Mouse (Mus musculus) inflammation-experienced regulatory T-cells, adult 6 months (primary cell): ENCODE results near the gene Hmgcr. TPM values are rescaled to one million over a fixed set of nuclear protein-coding genes. Genes with fewer than 3 reads are reported as not detected.
"Not testable (repeated sequence)": the region's sequence is repeated elsewhere in the genome, so short reads cannot be mapped to it uniquely, and the experiment has no call there.

Experiments used
- ATAC-seq: one replicate; pipeline ENCODE4 v1.8.0; 2017
- polyA plus RNA-seq, 3 experiments: library from polyadenylated mRNA; unstranded; fragments of 100-300 nt; shearing (Covaris generic); gene quantifications; one replicate each; pipeline ENCODE4 v1.2.1; 2017

The Hmgcr gene
- polyA plus RNA-seq, 3 experiments from 2014 or later: 44.2 to 73.9 (median 53.7) TPM

- no peak for ATAC-seq
Observed at GRCm38 (mm10) chr13:96670019-96670405, 724 bp downstream of the Hmgcr start.

DNA sequence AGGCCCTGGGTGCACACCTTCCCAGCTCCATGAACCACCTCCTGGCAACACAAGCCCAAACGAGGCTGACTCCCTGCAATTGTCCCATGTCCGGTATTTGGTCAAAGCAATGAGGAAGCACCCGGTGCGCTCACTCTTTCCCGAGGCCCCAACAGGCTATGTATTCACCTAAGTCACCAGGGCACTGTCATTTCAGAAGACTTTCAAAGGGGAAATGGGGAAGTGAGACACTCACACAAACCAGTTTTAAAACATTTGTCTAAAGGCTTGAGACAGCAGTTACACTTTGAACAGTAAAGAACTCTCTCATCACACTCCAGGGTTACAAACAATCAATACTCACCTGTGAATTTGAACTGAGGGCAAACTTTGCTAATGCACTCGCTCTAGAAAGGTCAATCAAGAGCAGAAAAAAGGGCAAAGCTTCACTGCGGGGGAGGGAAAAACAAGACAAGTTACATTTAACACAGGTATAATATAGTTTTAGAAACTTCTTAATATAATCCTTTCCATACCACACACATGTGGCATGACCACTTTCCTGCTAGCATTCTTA lies 6.2 kb downstream of the Hmgcr start:
- ATAC-seq: no peak

DNA sequence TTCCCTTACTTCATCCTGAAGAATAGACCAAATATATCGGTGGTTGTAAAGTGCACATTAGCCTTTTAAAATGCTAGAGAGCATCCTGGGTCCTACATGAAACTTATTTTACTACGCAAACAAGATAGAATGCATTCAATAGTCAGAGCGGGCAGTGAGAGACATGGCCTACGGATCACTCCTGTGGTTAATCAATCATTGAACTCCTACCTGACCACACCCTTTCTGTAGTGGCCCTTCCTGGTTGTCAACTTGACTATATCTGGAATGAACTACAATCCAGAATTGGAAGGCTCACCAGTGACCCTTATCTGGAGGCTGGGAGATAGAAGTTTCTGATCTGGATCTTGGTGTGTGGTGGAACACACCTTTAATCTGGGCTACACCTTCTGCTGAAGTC lies 7.6 kb downstream of the Hmgcr start:
- ATAC-seq: not testable (repeated sequence)

- ATAC-seq: no peak
Observed at GRCm38 (mm10) chr13:96660095-96660860, 10.5 kb downstream of the Hmgcr start.

DNA sequence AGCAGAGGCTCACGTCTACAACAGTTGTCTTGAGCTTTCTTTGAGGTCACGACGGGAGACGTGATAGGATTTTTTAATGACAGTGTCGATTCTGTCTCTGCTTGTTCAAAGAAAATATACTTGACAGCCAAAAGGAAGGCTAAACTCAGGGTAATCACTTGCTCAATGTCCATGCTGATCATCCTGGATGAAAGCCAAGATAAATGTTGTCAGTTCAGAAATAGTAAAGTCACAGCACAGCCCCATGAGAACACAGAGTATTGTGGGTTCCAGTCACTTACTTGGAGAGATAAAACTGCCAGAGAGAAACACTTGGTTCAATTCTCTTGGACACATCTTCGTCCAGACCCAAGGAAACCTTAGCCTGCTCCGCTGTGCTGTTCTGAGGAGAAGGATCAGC lies 11.8 kb downstream of the Hmgcr start:
- no peak for ATAC-seq

- no peak for ATAC-seq
Observed at GRCm38 (mm10) chr13:96656673-96657072, 14.1 kb downstream of the Hmgcr start.

DNA sequence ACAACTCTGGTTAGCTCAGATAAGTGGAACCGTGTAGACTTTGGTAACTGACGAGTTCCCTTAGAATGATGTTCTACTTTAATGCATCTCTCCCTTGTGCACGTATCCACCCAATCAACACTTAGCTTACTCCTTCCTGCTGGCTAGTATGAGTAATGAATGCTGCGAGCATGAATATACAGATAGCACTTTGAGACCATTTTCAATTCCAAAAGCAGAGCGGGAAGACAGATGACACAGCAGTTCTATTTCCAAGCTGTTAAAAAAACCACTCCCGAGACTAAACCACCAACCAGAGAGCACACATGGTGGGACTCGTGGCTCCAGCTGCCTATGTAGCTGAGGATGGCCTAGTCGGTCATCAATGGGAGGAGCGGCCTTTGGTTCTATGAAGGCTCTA lies 17.7 kb downstream of the Hmgcr start:
- ATAC-seq: no peak

GRCm38 (mm10) chr13:96645822-96646221 lies 24.9 kb downstream of the Hmgcr start:
- no peak for ATAC-seq

- no peak for ATAC-seq
Observed at GRCm38 (mm10) chr13:96644168-96644567, 26.6 kb downstream of the Hmgcr start.

GRCm38 (mm10) chr13:96630396-96630795 lies 40.3 kb downstream of the Hmgcr start:
- ATAC-seq: no peak

GRCm38 (mm10) chr13:96620891-96621290 lies 49.8 kb downstream of the Hmgcr start:
- no peak for ATAC-seq

DNA sequence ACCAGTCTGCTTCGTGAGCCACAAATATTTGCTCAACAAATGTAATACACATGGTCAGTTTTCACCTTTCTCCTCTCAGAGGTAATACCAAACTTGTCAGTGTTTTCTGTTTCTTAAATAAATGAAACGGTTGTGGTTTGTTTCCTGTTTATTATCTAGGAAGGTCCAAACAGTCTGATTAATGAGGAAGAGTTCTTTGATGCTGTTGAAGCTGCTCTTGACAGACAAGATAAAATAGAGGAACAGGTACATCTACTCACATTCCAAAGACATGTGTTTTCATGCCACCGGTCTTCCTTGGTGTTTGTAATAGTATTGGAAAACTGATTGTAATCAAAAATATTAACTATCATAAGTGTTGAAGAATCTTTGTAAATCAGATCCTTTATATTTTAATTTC lies 56.1 kb downstream of the Hmgcr start:
- ATAC-seq: no peak

DNA sequence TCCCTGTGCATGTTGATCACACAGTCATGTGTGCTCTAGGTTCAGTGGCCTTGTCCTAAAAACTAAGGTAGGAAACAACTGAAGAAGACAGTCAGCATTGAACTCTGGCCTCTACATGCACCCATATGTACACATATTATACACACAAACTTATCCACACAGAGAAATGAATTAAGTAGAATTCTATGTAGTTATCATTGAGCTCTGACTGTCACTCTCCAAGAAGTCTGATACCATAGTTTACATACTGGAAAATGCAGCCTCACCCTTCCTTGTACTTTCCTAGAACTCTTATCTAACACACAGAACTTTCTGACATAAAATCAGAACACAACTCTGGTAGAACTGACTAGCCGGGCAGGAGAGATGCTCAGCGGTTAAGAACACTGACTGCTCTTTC lies 66.5 kb downstream of the Hmgcr start:
- ATAC-seq: no peak

DNA sequence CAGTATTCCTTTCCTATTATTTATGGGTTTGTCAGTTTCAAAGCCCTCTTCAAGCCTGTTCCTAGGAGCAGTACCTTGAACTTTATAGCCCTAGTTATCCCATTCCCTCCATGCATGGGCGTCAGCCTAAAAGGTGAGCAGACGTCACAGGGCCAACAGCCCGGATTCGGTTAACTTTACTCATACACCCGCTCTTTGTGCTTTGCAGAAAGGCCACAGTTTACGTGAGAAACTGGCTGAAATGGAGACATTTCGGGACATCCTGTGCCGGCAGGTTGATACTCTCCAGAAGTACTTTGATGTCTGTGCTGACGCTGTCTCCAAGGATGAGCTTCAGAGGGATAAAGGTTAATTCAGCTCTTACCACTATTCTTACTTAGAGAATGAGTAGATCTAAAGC lies 71.6 kb downstream of the Hmgcr start:
- ATAC-seq: no peak

Other genes with a start within 250 kb of the Hmgcr start
- gene Ankdd1b, start 199.7 kb downstream of the Hmgcr start, polyA plus RNA-seq: not detected
- not detected for gene Gm17622, start 180.2 kb downstream of the Hmgcr start, polyA plus RNA-seq
- 10 to 100 TPM; 21.3 to 29.1 (median 21.8) TPM for gene Polk, start 128.4 kb downstream of the Hmgcr start, polyA plus RNA-seq
- gene Col4a3bp, start 128.3 kb downstream of the Hmgcr start, polyA plus RNA-seq: 10 to 100 TPM in 1 of 3 experiments, 1 to 10 TPM in 2; 5.5 to 12.1 (median 9.0) TPM
- gene Ankrd31, start 77.3 kb upstream of the Hmgcr start, polyA plus RNA-seq: not detected